Mouse (Mus musculus): Measurements from ENCODE around the gene Otop3. TPM values are rescaled to one million over a fixed set of nuclear protein-coding genes. Genes with fewer than 3 reads are reported as not detected.
A peak's percentile ranks its signal among the peaks of the same experiment; 100 is the strongest.

Otop3 gene
- polyA plus RNA-seq, 1 experiment from 2014 or later, result 0.21 TPM

GRCm38 (mm10) chr11:115306863-115307262 lies 27.7 kb upstream of the Otop3 start, which contains the start of gene Otop2:
TSS of gene Otop2 (plus strand) at chr11:115307163.
- no peak within 1 kb of the TSS for H3K27ac ChIP-seq (replicated peaks; ENCODE audit: low read depth, low read length)
- ATAC-seq (ENCODE audit: low read depth) (no peak), DNase-seq (ENCODE audit: low spot score) (no peak)
- no peaks in the 10 kb centered on the region for H3K9me3 ChIP-seq (ENCODE audit: control insufficient read depth, low read length)
- no peak within 1 kb of the TSS for H3K4me2 ChIP-seq (ENCODE audit: low read depth, low read length)
- H3K4me1 ChIP-seq (ENCODE audit: control insufficient read depth, insufficient read depth, low read length), result 0 out of 2 replicates have a peak, but pooled peaks cover 5% of the 10 kb centered on the region
- no peak within 1 kb of the TSS for H3K4me3 ChIP-seq (ENCODE audit: low read depth, low read length)
- H3K9ac ChIP-seq (ENCODE audit: low read depth, low read length), result no peak within 1 kb of the TSS
- WGBS, result 25% methylated on average over 8 of the region's 8 CpGs
- no peaks in the 10 kb centered on the region for H3K36me3 ChIP-seq (ENCODE audit: control insufficient read depth, insufficient read depth, low read length)
- no peaks in the 10 kb centered on the region for H3K27me3 ChIP-seq (replicated peaks; ENCODE audit: control insufficient read depth, insufficient read depth, low read length)

GRCm38 (mm10) chr11:115308781-115309180 lies 25.8 kb upstream of the Otop3 start:
- Histone ChIP-seq H3K9me3 (ENCODE audit: control insufficient read depth, low read length) (no peaks in the 10 kb centered on the region), H3K4me2 (ENCODE audit: low read depth, low read length) (no peak overlapping the region), H3K4me1 (ENCODE audit: control insufficient read depth, insufficient read depth, low read length) (0 out of 2 replicates have a peak, but pooled peaks cover 5% of the 10 kb centered on the region), H3K4me3 (ENCODE audit: low read depth, low read length) (no peak overlapping the region), H3K36me3 (ENCODE audit: control insufficient read depth, insufficient read depth, low read length) (no peaks in the 10 kb centered on the region), H3K27me3 (replicated peaks; ENCODE audit: control insufficient read depth, insufficient read depth, low read length) (peaks cover 11% of the 10 kb centered on the region), H3K27ac (replicated peaks; ENCODE audit: low read depth, low read length) (no peak overlapping the region), H3K9ac (ENCODE audit: low read depth, low read length) (no peak overlapping the region)
- DNase-seq (ENCODE audit: low spot score) (no peak), ATAC-seq (ENCODE audit: low read depth) (no peak)
- WGBS, result 63% methylated on average over 1 of the region's 1 CpGs

DNA sequence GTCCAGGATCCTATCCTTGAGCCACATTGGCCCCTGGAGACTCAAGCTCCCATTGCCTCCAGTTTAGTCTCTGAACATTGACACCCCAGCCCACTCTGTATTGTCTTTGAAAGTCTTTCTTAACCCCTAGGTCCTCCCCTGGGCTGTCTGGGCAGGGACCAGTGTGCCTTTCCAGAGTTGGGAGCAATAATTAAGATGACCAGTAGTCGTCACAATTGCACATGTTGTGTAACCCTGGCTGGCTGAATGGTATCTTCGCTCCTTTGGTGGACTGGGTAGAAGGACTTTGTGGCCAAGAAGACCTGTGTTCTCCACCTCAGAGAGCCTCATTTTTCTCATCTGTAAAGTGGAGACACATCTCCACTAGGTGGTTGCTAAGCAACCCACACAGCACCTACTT lies 20.3 kb upstream of the Otop3 start:
- ATAC-seq (ENCODE audit: low read depth) (no peak), DNase-seq (ENCODE audit: low spot score) (no peak)
- H3K4me1 ChIP-seq (ENCODE audit: control insufficient read depth, insufficient read depth, low read length), result no peaks in the 10 kb centered on the region
- H3K36me3 ChIP-seq (ENCODE audit: control insufficient read depth, insufficient read depth, low read length), result no peaks in the 10 kb centered on the region
- H3K4me3 ChIP-seq (ENCODE audit: low read depth, low read length), result no peak overlapping the region
- no peak overlapping the region for H3K27ac ChIP-seq (replicated peaks; ENCODE audit: low read depth, low read length)
- no peaks in the 10 kb centered on the region for H3K9me3 ChIP-seq (ENCODE audit: control insufficient read depth, low read length)
- H3K27me3 ChIP-seq (replicated peaks; ENCODE audit: control insufficient read depth, insufficient read depth, low read length), result peaks cover 63% of the 10 kb centered on the region
- no peak overlapping the region for H3K9ac ChIP-seq (ENCODE audit: low read depth, low read length)
- H3K4me2 ChIP-seq (ENCODE audit: low read depth, low read length), result no peak overlapping the region
- 30% methylated on average over 2 of the region's 2 CpGs for WGBS

DNA sequence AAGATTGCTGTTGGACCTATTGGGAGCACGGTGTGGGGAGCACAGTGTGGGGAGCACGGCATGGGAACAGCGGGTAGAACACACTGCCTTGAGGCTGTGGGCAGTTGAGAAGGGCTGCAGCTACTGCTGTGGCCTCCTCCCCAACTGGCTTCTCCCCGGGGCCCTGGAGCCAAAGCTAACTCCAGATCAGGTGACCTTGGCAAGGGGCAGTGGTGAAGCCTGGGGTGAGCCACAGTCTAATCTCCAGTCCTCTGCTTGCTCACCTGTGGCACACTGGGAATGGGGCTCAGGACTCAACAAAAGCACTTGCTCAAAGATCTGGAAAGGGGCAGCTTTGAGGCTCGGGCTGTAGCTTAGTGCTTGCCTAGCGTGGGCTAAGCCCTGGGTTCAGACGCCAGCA lies 17.3 kb upstream of the Otop3 start:
- Histone ChIP-seq H3K9me3 (ENCODE audit: control insufficient read depth, low read length) (no peaks in the 10 kb centered on the region), H3K4me3 (ENCODE audit: low read depth, low read length) (no peak overlapping the region), H3K9ac (ENCODE audit: low read depth, low read length) (no peak overlapping the region), H3K27ac (replicated peaks; ENCODE audit: low read depth, low read length) (no peak overlapping the region), H3K27me3 (replicated peaks; ENCODE audit: control insufficient read depth, insufficient read depth, low read length) (peaks cover 90% of the 10 kb centered on the region), H3K4me2 (ENCODE audit: low read depth, low read length) (no peak overlapping the region), H3K4me1 (ENCODE audit: control insufficient read depth, insufficient read depth, low read length) (no peaks in the 10 kb centered on the region), H3K36me3 (ENCODE audit: control insufficient read depth, insufficient read depth, low read length) (no peaks in the 10 kb centered on the region)
- DNase-seq (ENCODE audit: low spot score) (no peak), ATAC-seq (ENCODE audit: low read depth) (no peak)
- WGBS, result 60% methylated on average over 7 of the region's 7 CpGs

GRCm38 (mm10) chr11:115318245-115319027 lies 16.1 kb upstream of the Otop3 start:
- WGBS, result 13% methylated on average over 46 of the region's 63 CpGs
- H3K36me3 ChIP-seq (ENCODE audit: control insufficient read depth, insufficient read depth, low read length), result no peaks in the 10 kb centered on the region
- no peak overlapping the region for H3K4me3 ChIP-seq (ENCODE audit: low read depth, low read length)
- DNase-seq (ENCODE audit: low spot score), result no peak
- ATAC-seq (ENCODE audit: low read depth), result no peak
- no peak overlapping the region for H3K27ac ChIP-seq (replicated peaks; ENCODE audit: low read depth, low read length)
- no peaks in the 10 kb centered on the region for H3K4me1 ChIP-seq (ENCODE audit: control insufficient read depth, insufficient read depth, low read length)
- no peak overlapping the region for H3K4me2 ChIP-seq (ENCODE audit: low read depth, low read length)
- H3K9me3 ChIP-seq (ENCODE audit: control insufficient read depth, low read length), result no peaks in the 10 kb centered on the region
- H3K9ac ChIP-seq (ENCODE audit: low read depth, low read length), result no peak overlapping the region
- peaks cover 95% of the 10 kb centered on the region for H3K27me3 ChIP-seq (replicated peaks; ENCODE audit: control insufficient read depth, insufficient read depth, low read length)

GRCm38 (mm10) chr11:115319704-115320383 lies 14.7 kb upstream of the Otop3 start:
- H3K9me3 ChIP-seq (ENCODE audit: control insufficient read depth, low read length), result no peaks in the 10 kb centered on the region
- H3K36me3 ChIP-seq (ENCODE audit: control insufficient read depth, insufficient read depth, low read length), result no peaks in the 10 kb centered on the region
- no peak overlapping the region for H3K4me2 ChIP-seq (ENCODE audit: low read depth, low read length)
- no peak overlapping the region for H3K27ac ChIP-seq (replicated peaks; ENCODE audit: low read depth, low read length)
- WGBS, result 10% methylated on average over 17 of the region's 18 CpGs
- H3K9ac ChIP-seq (ENCODE audit: low read depth, low read length), result no peak overlapping the region
- DNase-seq (ENCODE audit: low spot score) (no peak), ATAC-seq (ENCODE audit: low read depth) (peak; percentile 19; the same call in 1 of the 2 replicates)
- no peaks in the 10 kb centered on the region for H3K4me1 ChIP-seq (ENCODE audit: control insufficient read depth, insufficient read depth, low read length)
- H3K27me3 ChIP-seq (replicated peaks; ENCODE audit: control insufficient read depth, insufficient read depth, low read length), result peaks cover 99% of the 10 kb centered on the region
- H3K4me3 ChIP-seq (ENCODE audit: low read depth, low read length), result no peak overlapping the region

DNA sequence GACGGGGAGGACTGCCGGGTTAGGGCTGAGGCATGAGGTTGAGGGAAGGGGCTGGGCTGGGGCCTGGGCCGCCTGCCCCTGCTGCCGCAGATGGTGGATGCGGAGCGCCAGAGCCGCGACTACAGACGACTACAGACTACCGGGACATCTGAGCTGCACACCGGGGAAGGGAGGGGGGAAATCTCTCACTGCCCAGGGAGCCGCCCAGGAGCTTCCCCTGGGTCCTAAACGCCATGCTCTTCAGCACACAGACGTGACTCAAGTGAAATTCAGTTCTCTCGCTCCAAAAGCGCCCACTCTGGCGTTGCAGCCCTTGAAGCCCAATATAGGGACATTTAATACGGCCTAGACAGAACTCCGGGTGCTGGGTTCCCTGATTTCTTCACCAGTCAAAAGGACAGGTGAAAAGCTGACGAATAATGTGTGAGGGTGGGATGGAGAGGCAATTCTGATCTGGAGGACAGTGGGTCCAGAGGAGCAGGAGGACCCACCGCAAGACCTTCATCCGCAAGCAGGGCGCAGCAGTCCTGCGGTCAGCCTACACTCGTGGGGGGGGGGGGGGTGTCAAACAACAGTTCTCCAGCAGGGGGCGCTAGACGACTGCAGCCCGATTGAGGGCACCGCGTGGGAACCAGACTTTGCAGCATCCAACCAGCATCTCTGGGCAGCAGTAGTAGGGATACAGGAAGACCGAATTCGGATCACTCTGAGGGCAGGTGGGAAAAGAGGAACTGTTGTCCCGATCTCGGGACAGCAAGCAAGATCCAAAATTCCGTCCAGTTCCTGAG lies 12.4 kb upstream of the Otop3 start, which contains the start of gene Ush1g:
TSS of gene Ush1g (minus strand) at position 136 of the 788 bp plus-strand sequence.
- Histone ChIP-seq H3K4me3 (ENCODE audit: low read depth, low read length) (peak within 1 kb of the TSS; percentile 5; the same call in 1 of the 2 replicates), H3K36me3 (ENCODE audit: control insufficient read depth, insufficient read depth, low read length) (no peaks in the 10 kb centered on the region), H3K4me1 (ENCODE audit: control insufficient read depth, insufficient read depth, low read length) (no peaks in the 10 kb centered on the region), H3K27ac (replicated peaks; ENCODE audit: low read depth, low read length) (no peak within 1 kb of the TSS), H3K4me2 (ENCODE audit: low read depth, low read length) (0 out of 2 replicates have a peak within 1 kb of the TSS, but pooled peaks have one; percentile 7), H3K27me3 (replicated peaks; ENCODE audit: control insufficient read depth, insufficient read depth, low read length) (peaks cover 77% of the 10 kb centered on the region), H3K9ac (ENCODE audit: low read depth, low read length) (peak within 1 kb of the TSS; percentile 19; the same call in 1 of the 2 replicates), H3K9me3 (ENCODE audit: control insufficient read depth, low read length) (no peaks in the 10 kb centered on the region)
- WGBS, result 4% methylated on average over 33 of the region's 35 CpGs
- DNase-seq (ENCODE audit: low spot score) (peak; percentile 56), ATAC-seq (ENCODE audit: low read depth) (peak; percentile 70)

- DNase-seq (ENCODE audit: low spot score) (no peak), ATAC-seq (ENCODE audit: low read depth) (no peak)
- H3K4me2 ChIP-seq (ENCODE audit: low read depth, low read length), result no peak overlapping the region
- no peak overlapping the region for H3K4me3 ChIP-seq (ENCODE audit: low read depth, low read length)
- H3K27me3 ChIP-seq (replicated peaks; ENCODE audit: control insufficient read depth, insufficient read depth, low read length), result peaks cover 64% of the 10 kb centered on the region
- H3K9ac ChIP-seq (ENCODE audit: low read depth, low read length), result no peak overlapping the region
- no peaks in the 10 kb centered on the region for H3K9me3 ChIP-seq (ENCODE audit: control insufficient read depth, low read length)
- H3K4me1 ChIP-seq (ENCODE audit: control insufficient read depth, insufficient read depth, low read length), result no peaks in the 10 kb centered on the region
- no peaks in the 10 kb centered on the region for H3K36me3 ChIP-seq (ENCODE audit: control insufficient read depth, insufficient read depth, low read length)
- WGBS, result 19% methylated on average over 28 of the region's 32 CpGs
- no peak overlapping the region for H3K27ac ChIP-seq (replicated peaks; ENCODE audit: low read depth, low read length)
Observed at GRCm38 (mm10) chr11:115323354-115323753, 11.2 kb upstream of the Otop3 start.
